Mouse (Mus musculus) ES-Bruce4 (cell line): Measurements from ENCODE around the gene Phc2. TPM values are rescaled to one million over a fixed set of nuclear protein-coding genes. Genes with fewer than 3 reads are reported as not detected.

ENCODE experiments used
- H3K27ac ChIP-seq: 2 replicates; pipeline ENCODE4 v1.5.1; 2012; ENCODE audit warnings: low read length, inconsistent platforms; ENCODE audit not compliant: insufficient read depth
- H3K27me3 ChIP-seq: 2 replicates; pipeline ENCODE4 v1.6.1; 2012; ENCODE audit warnings: mild to moderate bottlenecking, low read length, inconsistent platforms; ENCODE audit not compliant: control insufficient read depth, poor library complexity, insufficient read depth, severe bottlenecking
- H3K36me3 ChIP-seq: 2 replicates; pipeline ENCODE4 v1.6.1; 2012; ENCODE audit warnings: inconsistent platforms, mild to moderate bottlenecking, low read length, moderate library complexity; ENCODE audit not compliant: control insufficient read depth, poor library complexity, insufficient read depth, severe bottlenecking
- H3K4me1 ChIP-seq: one replicate; pipeline ENCODE4 v1.8.1; 2011; ENCODE audit warnings: low read length; ENCODE audit not compliant: control insufficient read depth, insufficient read depth
- H3K4me3 ChIP-seq: 2 replicates; pipeline ENCODE4 v1.5.1; 2011; ENCODE audit warnings: low read depth, mild to moderate bottlenecking, low read length
- H3K9ac ChIP-seq: 2 replicates; pipeline ENCODE4 v1.6.1; 2012; ENCODE audit warnings: low read depth, mild to moderate bottlenecking, inconsistent platforms; ENCODE audit not compliant: poor library complexity, severe bottlenecking
- H3K9me3 ChIP-seq: replicated peaks from 2 replicates; pipeline ENCODE4 v1.6.1; 2012; ENCODE audit warnings: mild to moderate bottlenecking, low read length, inconsistent platforms; ENCODE audit not compliant: control insufficient read depth, poor library complexity, insufficient read depth, severe bottlenecking
- CTCF ChIP-seq: IDR thresholded peaks from one replicate; pipeline ENCODE4 v1.8.1; 2011; ENCODE audit warnings: low read depth, low read length
- EP300 ChIP-seq: IDR thresholded peaks from 2 replicates; pipeline ENCODE4 v1.6.1; 2011; ENCODE audit warnings: low read depth, low read length; ENCODE audit not compliant: insufficient read depth
- POLR2A ChIP-seq: IDR thresholded peaks from one replicate; pipeline ENCODE4 v1.8.1; 2011; ENCODE audit warnings: low read length; ENCODE audit not compliant: insufficient read depth
- polyA plus RNA-seq: library from polyadenylated mRNA; stranded (reverse); fragments of >200 nt; gene quantifications from 2 replicates; pipeline ENCODE4 v1.2.4, GENCODE M21; 2011; ENCODE audit warnings: low read depth; ENCODE audit not compliant: missing spikeins, insufficient read depth, insufficient read length

The Phc2 gene
- polyA plus RNA-seq, 1 experiment, result 38.4 TPM

DNA sequence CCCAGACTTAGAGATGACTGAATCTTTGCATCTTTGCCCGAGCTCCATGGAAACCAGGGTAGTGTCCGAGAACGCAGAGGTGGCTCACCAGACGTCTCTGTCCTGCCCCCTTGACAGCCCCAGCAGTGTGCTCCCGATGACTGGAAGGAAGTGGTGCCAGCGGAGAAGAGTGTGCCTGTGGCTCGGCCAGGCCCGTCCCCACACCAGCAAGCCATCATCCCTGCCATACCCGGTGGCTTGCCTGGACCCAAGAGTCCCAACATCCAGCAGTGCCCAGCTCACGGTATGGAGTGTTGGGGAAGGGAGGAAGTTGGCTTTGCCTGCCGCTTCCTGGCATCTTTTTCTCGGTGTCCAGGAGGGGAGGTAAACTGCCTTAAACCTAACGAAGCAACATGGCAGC lies 68.9 kb downstream of the Phc2 start:
- H3K9me3 ChIP-seq, result no peaks in the 10 kb centered on the region
- no peak overlapping the region for H3K9ac ChIP-seq
- no peaks in the 10 kb centered on the region for H3K36me3 ChIP-seq
- TF ChIP-seq EP300, result no peak
- no peak for TF ChIP-seq POLR2A
- TF ChIP-seq CTCF, result no peak
- no peak overlapping the region for H3K27ac ChIP-seq
- no peaks in the 10 kb centered on the region for H3K27me3 ChIP-seq
- H3K4me1 ChIP-seq, result no peaks in the 10 kb centered on the region
- no peak overlapping the region for H3K4me3 ChIP-seq

DNA sequence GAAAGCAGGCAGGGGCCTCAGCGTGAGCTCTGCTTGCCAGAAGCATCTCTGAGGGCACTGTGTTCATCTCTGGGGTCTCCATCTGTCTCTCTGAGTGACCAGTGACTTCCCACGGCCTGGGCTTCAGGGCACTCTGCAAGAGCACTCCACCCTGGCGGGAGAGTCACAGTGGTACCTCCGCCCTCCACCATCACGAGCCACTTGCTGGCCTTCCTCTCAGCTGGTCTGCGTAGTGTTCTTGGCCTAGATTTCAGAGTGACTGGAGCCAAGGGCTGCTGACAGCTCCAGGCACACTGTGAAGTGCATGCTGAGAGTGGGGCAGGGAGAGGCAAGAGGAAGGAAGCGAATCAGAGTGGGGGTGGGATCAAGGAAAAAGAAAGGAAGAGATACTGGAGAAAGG lies 69.6 kb downstream of the Phc2 start:
- no peaks in the 10 kb centered on the region for H3K4me1 ChIP-seq

DNA sequence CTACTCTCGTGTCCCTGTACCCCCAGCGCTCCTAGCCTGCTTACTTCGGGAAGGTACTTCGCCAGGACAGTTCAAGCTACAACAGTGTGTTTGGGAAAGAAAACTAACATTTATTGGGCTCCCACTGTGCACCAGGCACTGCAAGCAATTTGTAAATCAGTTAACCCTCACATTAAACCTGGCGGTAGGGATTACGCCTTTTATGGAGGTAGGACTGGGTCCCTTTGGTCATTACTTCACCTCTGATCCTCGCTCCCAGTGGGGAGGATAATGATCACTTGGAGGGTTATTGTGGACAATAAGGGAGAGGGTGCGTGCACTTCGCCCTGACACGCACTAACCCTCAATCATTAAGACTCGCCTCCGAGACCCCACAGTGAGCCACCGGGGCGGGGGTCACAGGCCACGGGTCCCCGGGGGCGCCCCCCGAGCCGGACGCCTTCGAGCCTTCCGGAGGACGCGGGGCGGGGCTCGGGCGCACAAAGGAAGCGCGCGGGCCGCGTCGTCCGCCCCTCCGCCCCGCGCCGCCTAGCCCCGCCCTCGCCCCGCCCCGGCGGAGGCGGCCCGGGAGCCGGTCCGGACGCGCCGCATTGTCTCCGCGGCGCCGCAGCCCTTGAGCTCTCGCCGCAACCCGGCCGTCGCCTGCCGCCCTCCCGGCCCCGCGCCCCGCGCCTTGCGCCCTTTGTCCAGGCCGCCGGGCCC lies 72.7 kb downstream of the Phc2 start:
- Histone ChIP-seq H3K27me3 (no peaks in the 10 kb centered on the region), H3K9me3 (no peaks in the 10 kb centered on the region), H3K9ac (peak overlapping the region; percentile 94), H3K36me3 (no peaks in the 10 kb centered on the region), H3K27ac (no peak overlapping the region), H3K4me1 (no peaks in the 10 kb centered on the region), H3K4me3 (peak overlapping the region; percentile 91)
- TF ChIP-seq EP300 (no peak), CTCF (no peak), POLR2A (no peak)

More for the DNA sequence above, 69.6 kb downstream of the Phc2 start:
- TF ChIP-seq POLR2A (no peak), EP300 (no peak), CTCF (no peak)
- Histone ChIP-seq H3K27ac (no peak overlapping the region), H3K27me3 (no peaks in the 10 kb centered on the region), H3K4me3 (no peak overlapping the region), H3K36me3 (no peaks in the 10 kb centered on the region), H3K9me3 (no peaks in the 10 kb centered on the region), H3K9ac (no peak overlapping the region)

DNA sequence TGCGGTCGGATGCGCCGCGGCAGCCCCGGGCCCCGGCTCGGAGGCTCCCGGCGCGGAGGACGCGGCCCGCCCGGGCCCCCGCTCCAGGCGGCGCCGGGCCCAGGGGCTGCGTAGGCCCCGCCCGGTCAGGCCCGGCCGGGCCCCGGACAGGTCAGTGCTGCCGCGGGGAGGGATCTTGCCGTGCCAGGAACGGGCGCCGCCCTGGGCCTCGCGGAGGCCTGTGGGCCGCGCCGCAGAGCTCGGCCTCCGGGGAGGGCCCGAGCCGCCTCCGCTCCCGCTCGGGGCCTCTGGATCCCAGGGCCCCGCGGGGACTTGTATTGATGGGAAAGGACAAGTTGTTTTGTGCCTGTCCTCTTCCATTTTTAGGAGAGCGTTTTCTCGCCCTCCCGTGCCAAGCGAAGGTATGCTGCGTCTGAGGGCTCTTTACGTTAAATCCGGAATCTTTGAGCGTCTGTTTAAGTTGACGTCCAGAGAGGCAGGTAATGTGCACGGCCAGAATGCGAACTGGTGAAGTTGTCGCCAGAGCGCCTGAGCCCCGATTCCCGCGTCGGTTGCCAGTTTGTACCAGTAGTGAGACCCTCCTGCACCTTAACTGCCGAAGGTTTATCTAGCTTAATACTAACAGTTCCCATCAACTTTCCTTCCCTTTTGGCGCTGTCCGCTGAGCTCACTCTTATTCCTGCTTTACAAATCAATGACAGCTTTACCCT lies 73.4 kb downstream of the Phc2 start:
- Histone ChIP-seq H3K4me1 (no peaks in the 10 kb centered on the region), H3K27me3 (no peaks in the 10 kb centered on the region)

DNA sequence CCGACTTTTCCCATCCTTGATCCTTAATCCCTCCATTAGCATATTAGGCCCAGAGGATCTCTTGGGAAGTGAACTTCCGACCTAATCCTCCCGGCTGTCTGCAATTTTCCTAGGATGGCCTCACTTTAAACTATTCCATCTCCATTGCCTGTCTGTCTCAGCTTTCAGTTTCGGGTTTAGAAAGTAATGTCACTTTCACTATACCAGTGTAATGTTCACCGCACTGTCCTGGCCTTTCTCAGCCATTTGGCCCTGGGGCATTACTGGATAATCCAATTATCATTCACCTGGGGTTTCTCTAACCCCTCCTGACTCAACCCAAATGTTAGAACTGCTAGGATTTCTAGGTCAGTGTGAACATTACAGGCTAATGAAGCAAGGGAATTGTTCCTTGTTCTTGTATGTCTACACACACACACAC lies 73.9 kb downstream of the Phc2 start:
- Histone ChIP-seq H3K4me3 (peak overlapping the region; percentile 79), H3K27ac (no peak overlapping the region), H3K36me3 (no peaks in the 10 kb centered on the region), H3K4me1 (no peaks in the 10 kb centered on the region), H3K9ac (peak overlapping the region; percentile 94), H3K9me3 (no peaks in the 10 kb centered on the region), H3K27me3 (no peaks in the 10 kb centered on the region)
- TF ChIP-seq POLR2A, result no peak
- TF ChIP-seq EP300, result no peak
- TF ChIP-seq CTCF, result no peak

More for the DNA sequence above, 73.4 kb downstream of the Phc2 start:
- Histone ChIP-seq H3K9me3 (no peaks in the 10 kb centered on the region), H3K36me3 (no peaks in the 10 kb centered on the region), H3K9ac (peak overlapping the region; percentile 94), H3K4me3 (peak overlapping the region; percentile 79), H3K27ac (no peak overlapping the region)
- TF ChIP-seq POLR2A (no peak), EP300 (no peak), CTCF (no peak)

DNA sequence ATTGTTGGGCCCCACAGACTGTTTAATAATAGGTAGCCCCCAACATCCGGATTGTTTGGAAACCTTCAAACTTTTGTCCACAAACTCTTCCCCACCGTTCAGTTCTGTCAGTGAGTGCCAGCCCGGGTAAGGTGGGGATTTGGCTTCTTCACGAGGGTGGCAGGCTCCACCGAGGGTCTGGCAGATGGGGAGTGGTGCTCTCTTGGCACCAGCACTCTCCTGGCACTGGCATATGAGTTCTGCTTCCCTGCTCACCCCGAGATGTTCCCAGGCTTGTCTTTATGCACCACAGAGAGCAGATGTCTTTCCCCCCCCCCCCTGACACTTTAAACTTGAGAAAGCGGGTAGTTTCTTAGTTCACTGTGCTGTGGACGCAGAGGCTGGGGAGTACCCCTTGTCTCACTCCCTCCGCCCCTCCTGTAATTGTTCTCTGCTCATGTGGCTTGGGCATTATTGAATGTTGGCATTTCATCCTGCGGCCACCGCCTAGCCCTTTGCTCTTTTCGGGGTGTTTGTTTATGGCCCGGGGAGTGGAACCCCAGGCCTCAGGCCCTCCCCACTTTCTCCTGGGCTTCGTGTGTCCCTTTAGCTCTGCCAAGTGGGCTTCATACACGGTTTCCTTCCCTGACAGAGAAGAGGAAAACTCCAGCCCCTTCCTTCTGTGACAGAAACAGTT lies 74.7 kb downstream of the Phc2 start:
- H3K9ac ChIP-seq, result no peak overlapping the region
- H3K9me3 ChIP-seq, result no peaks in the 10 kb centered on the region
- H3K4me3 ChIP-seq, result no peak overlapping the region
- no peaks in the 10 kb centered on the region for H3K36me3 ChIP-seq
- peaks cover 3% of the 10 kb centered on the region for H3K4me1 ChIP-seq
- H3K27ac ChIP-seq, result no peak overlapping the region
- no peak for TF ChIP-seq CTCF
- TF ChIP-seq POLR2A, result no peak
- no peak for TF ChIP-seq EP300
- no peaks in the 10 kb centered on the region for H3K27me3 ChIP-seq
